Comparison of ENCODE assay signal across 9 mouse cellular contexts in the genomic region with DNA sequence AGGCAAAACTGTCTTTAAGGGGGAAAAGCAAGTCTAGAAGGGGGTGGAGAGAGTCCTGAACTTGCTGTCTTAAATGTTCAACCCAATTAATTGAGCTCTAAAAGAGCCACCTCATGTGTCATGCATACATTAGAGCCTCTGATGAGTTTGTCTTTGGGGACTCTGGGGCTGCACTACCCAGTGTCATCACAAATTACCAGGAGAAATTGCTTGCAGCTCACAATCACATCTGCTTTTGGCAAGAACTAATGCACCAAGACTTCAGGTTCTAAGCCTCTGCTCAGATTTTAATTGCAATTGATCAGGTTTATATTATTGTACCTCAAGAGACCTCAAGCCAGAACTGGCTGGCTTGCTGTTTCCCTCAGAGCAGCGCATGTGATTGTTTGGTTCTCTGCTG. TPM values are rescaled to one million over a fixed set of nuclear protein-coding genes. Genes with fewer than 3 reads are reported as not detected.
DNase-seq lines count a peak whose midpoint lies in the region; ATAC-seq and TF ChIP-seq lines count a peak whose summit lies in the region.
"Had no signal": no experiment of that assay in that cellular context is flagged by ENCODE, and none has a peak within 500 bp of the region (broad histone marks: within the 10 kb centered on the region; RNA-seq: fewer than 3 reads in every experiment).

No protein-coding gene starts in this region.

- H3K9ac ChIP-seq in heart, embryonic 14.5 days (ENCODE audit: low read length): no peak overlapping the region
- no peak overlapping the region for H3K9ac ChIP-seq in neural tube, embryonic 12.5 days
- no peak overlapping the region for H3K9ac ChIP-seq in hindbrain, postnatal 0 days (replicated peaks; ENCODE audit: low read length)

- DNase-seq in heart, adult 9 months (ENCODE audit: low spot score in 2 of 2): no peak
- no peak for DNase-seq in neural tube, embryonic 10.5 days (ENCODE audit: extremely low spot score, low spot score)
- DNase-seq in hindbrain, postnatal 0 days (ENCODE audit: low spot score): no peak
- no peak for DNase-seq in kidney, adult 18-20 months
- DNase-seq in embryo, embryonic 9.5 days (ENCODE audit: extremely low spot score): no peak

- H3K4me2 ChIP-seq in heart, embryonic 14.5 days (ENCODE audit: low read length): peak overlapping the region; percentile 32
- H3K4me2 ChIP-seq in neural tube, embryonic 12.5 days (replicated peaks): peak overlapping the region; percentile 10; the same call in 1 of the 2 replicates
- H3K4me2 ChIP-seq in hindbrain, postnatal 0 days (ENCODE audit: low read depth, low read length): peak overlapping the region; percentile 37

- no peak for ATAC-seq in heart, embryonic 14.5 days (ENCODE audit: insufficient number of reproducible peaks, insufficient read depth, low FRiP score, low read depth)
- no peak for ATAC-seq in neural tube, embryonic 12.5 days (ENCODE audit: low FRiP score, low read depth)
- no peak for ATAC-seq in hindbrain, postnatal 0 days

- no peaks in the 10 kb centered on the region for H3K27me3 ChIP-seq in heart, embryonic 14.5 days (ENCODE audit: control insufficient read depth, insufficient read depth, low read length)
- no peaks in the 10 kb centered on the region for H3K27me3 ChIP-seq in neural tube, embryonic 12.5 days (replicated peaks)
- H3K27me3 ChIP-seq in hindbrain, postnatal 0 days (ENCODE audit: insufficient read depth, low read length): no peaks in the 10 kb centered on the region

- H3K4me1 ChIP-seq in heart, embryonic 14.5 days (ENCODE audit: control insufficient read depth in 2 of 2, insufficient read depth in 2 of 2, low read length in 2 of 2): no peaks in the 10 kb centered on the region; a peak in 1 of 4 replicates
- H3K4me1 ChIP-seq in neural tube, embryonic 12.5 days: no peaks in the 10 kb centered on the region; the same call in 1 of the 2 replicates
- H3K4me1 ChIP-seq in hindbrain, postnatal 0 days (ENCODE audit: insufficient read depth, low read length): no peaks in the 10 kb centered on the region

- no peaks in the 10 kb centered on the region for H3K36me3 ChIP-seq in heart, embryonic 14.5 days (ENCODE audit: control insufficient read depth, insufficient read depth, low read length)
- no peaks in the 10 kb centered on the region for H3K36me3 ChIP-seq in neural tube, embryonic 12.5 days
- no peaks in the 10 kb centered on the region for H3K36me3 ChIP-seq in hindbrain, postnatal 0 days (ENCODE audit: insufficient read depth, low read length)
- H3K36me3 ChIP-seq: G1E had no signal

- no peak overlapping the region; a peak in 1 of 4 replicates for H3K4me3 ChIP-seq in heart, embryonic 14.5 days (ENCODE audit: control insufficient read depth in 1 of 2, insufficient read depth in 1 of 2, low read depth in 1 of 2, low read length in 2 of 2)
- no peak overlapping the region for H3K4me3 ChIP-seq in neural tube, embryonic 12.5 days
- H3K4me3 ChIP-seq in hindbrain, postnatal 0 days (ENCODE audit: low read length): peak overlapping the region; percentile 1; the same call in 1 of the 2 replicates
- H3K4me3 ChIP-seq: erythroblast, embryonic 14.5 days had no signal

- H3K27ac ChIP-seq in heart, embryonic 14.5 days (replicated peaks in 1 of 2; ENCODE audit: control insufficient read depth in 1 of 2, insufficient read depth in 1 of 2, low read depth in 2 of 2, low read length in 2 of 2): no peak overlapping the region
- H3K27ac ChIP-seq in neural tube, embryonic 12.5 days: no peak overlapping the region
- no peak overlapping the region for H3K27ac ChIP-seq in hindbrain, postnatal 0 days

- 61% methylated on average over 1 of the region's 1 CpGs for WGBS in heart, embryonic 14.5 days
- WGBS in neural tube, embryonic 12.5 days: 59% methylated on average over 1 of the region's 1 CpGs
- 47% methylated on average over 1 of the region's 1 CpGs for WGBS in hindbrain, postnatal 0 days

- TF ChIP-seq CTCF in hindbrain, postnatal 0 days (IDR thresholded peaks at IDR 0.05; ENCODE audit: low read depth): no peak

- no peaks in the 10 kb centered on the region for H3K9me3 ChIP-seq in heart, embryonic 14.5 days (ENCODE audit: control insufficient read depth, low read length)
- H3K9me3 ChIP-seq in neural tube, embryonic 12.5 days: no peaks in the 10 kb centered on the region
- no peaks in the 10 kb centered on the region for H3K9me3 ChIP-seq in hindbrain, postnatal 0 days (ENCODE audit: low read length)

RNA-seq across cellular contexts. Expression of a gene that starts 4.1 kb away (rescaled TPM):
- polyA plus RNA-seq in heart, embryonic 14.5 days (2014; fragmentation: Nextera tagmentation; extraction: Ambion mirVana): 40.5 and 43.2 TPM in 2 replicates
- polyA plus RNA-seq in neural tube, embryonic 12.5 days (2016; fragmentation: Nextera tagmentation; extraction: Ambion mirVana): 18.0 and 21.0 TPM in 2 replicates
- 19.0 and 19.3 TPM in 2 replicates for total RNA-seq in hindbrain, postnatal 0 days (2014; rRNA removed)
- 24.5 and 27.1 TPM in 2 replicates for polyA plus RNA-seq in hindbrain, postnatal 0 days (2015; fragmentation: Nextera tagmentation; extraction: Ambion mirVana)
- polyA plus RNA-seq: erythroblast, embryonic 14.5 days; G1E had no signal
